Mouse (Mus musculus) kidney, adult 9 months (tissue): Measurements from ENCODE around the gene Cacna1i.

Experiments
- DNase-seq: peaks from one replicate; pipeline ENCODE4 v3.0.0; 2022

Cacna1i gene

GRCm38 (mm10) chr15:80277107-80277506, 9.9 kb upstream of the Cacna1i start:
- no peak for DNase-seq

GRCm38 (mm10) chr15:80277625-80278024, 9.4 kb upstream of the Cacna1i start:
- peak; percentile 40 for DNase-seq

DNA sequence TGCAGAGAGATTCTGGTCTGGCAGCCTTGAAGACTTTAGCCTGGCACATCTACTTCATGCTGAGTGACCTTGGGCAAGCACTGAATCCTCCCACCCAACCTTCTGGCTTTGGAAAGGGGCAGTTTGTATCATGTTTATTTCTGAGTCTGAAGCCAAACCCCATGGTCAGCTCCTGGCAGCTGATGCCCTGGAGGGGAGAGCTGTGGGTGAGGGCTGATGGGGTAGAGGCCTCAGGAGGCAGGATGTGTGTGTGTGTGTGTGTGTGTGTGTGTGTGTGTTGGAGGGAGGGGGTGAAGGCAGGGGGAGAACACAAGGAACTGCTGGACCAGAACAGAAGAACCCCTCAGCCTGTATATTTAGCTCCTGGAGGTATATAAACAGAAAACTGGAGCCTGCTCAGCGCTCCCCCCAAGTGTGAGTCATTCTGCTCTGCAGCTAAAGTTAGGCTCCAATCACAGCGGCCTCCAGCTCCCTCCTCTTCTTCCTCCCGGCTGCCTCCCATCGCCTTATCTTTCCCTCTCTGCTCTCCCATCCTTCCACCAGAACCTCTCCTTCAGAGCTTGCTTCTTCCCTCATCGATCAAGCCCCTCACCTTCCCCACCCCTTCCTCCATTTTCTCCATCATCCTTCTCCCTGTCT, 8.8 kb upstream of the Cacna1i start:
- no peak for DNase-seq

GRCm38 (mm10) chr15:80279053-80279452, 8.0 kb upstream of the Cacna1i start:
- DNase-seq: no peak

GRCm38 (mm10) chr15:80280646-80281045, 6.4 kb upstream of the Cacna1i start:
- DNase-seq: peak; percentile 45

GRCm38 (mm10) chr15:80288036-80288435, 998 bp downstream of the Cacna1i start:
- DNase-seq: no peak

- DNase-seq: peak; percentile 77
Measured at GRCm38 (mm10) chr15:80289436-80289835, 2.4 kb downstream of the Cacna1i start.

GRCm38 (mm10) chr15:80297146-80297545, 10.1 kb downstream of the Cacna1i start:
- no peak for DNase-seq

DNA sequence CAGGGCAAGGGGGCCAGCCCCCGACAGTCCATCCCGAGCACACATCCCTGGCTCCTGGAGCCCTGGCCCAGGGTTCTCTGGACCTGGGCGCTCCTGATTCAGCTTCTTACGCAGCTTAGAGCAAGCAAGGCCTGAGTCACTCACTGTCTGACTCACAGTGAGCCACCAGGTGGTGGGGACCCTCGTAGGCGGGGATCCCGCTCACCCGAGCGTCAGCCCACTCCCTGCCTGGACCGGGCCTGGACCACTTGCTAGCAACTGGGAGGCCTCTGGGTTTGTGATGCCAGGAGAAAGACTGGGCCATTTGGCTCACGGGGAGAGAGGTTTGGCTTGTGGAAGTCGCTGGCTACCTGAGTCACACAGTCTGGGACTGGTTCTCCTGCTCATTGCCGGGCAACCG, 16.7 kb downstream of the Cacna1i start:
- no peak for DNase-seq

- DNase-seq: no peak
Measured at GRCm38 (mm10) chr15:80304188-80304587, 17.1 kb downstream of the Cacna1i start.

- DNase-seq: no peak
Measured at GRCm38 (mm10) chr15:80306146-80306545, 19.1 kb downstream of the Cacna1i start.

DNA sequence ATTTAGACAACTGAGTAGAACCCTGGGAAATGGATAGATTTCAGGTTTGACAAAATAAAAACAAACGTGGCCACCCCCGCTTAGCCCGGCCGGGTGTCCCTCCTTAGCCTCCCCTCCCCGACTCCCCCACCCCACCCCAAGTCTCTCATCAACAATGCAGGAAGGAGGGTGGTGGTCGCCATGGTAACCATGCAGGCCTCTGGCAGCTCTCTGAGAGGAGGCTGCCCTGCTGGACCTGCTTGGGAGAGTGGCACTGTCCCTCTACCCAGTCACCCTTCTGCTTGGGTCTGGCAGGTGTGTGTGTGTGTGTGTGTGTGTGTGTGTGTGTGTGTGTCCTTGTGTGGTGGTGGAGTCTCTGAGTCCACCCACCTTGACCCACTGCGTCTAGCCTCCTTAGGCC, 27.7 kb downstream of the Cacna1i start:
- no peak for DNase-seq

DNA sequence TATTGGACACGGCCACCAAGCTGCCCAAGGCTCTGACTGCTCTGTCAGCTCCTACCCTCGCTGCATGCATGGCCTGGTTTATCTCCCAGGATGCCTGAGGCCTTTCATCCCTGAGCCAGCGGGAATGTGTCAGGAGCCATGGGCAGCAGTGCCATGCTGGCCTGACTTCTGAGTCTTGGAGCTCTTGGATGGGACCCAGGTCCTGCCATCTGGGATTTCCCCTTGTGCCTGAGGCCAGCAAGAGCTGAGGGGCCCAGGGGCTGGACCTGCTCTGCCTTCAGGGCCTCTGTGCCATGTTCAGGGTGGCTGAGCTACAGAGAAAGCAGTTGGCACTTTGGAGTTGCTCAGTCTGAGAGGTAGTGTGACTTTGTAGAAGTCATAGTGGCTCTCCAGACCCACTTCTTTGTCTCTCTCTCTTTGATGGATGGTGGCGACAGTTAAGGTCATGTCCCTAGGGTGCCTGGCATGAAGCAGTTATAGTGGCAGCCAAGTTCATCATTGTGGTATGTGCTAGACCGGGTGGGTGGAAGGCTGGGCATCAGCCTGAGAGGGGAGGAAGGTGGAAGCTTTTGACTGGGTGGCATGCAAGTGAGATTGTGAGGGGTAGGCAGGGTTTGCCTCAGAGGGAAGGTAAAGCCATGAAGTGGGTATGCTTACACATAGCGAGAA, 30.1 kb downstream of the Cacna1i start:
- no peak for DNase-seq

DNA sequence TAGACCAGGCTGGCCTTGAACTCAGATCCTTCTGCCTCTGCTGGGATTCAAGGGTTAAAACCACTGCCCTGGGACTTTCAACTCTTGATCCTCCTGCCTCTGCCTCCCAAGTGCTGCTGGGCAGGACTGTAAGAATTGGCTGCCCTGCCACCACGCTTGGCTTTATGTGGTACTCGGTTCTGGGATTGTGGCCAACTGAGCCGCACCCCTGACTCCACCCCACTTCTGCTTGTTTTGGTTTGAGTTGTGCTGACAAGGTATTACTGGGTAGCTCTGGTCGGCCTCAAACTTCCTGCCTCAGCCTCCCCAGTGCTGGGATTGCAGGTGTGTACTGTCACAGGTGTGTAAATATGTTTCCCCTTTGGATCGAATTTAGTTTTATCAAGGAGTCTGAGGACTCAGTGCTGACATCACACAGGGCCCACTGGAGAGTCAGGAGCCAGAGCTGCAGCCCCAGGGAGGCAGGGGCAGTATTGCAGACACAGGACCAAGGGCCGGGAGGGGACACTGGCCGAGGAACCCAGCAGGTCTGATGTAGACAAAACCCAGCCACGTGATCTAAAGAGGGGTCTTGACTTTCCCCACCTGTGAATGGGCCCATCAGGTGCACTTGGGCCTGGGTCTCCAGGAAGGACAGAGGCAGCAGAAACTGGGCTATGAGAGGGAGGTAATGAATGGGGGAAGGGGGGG, 30.9 kb downstream of the Cacna1i start:
- peak; percentile 42 for DNase-seq

- peak; percentile 38 for DNase-seq
Measured at GRCm38 (mm10) chr15:80318543-80319255, 31.7 kb downstream of the Cacna1i start.

- DNase-seq: no peak
Measured at GRCm38 (mm10) chr15:80319315-80319714, 32.3 kb downstream of the Cacna1i start.

DNA sequence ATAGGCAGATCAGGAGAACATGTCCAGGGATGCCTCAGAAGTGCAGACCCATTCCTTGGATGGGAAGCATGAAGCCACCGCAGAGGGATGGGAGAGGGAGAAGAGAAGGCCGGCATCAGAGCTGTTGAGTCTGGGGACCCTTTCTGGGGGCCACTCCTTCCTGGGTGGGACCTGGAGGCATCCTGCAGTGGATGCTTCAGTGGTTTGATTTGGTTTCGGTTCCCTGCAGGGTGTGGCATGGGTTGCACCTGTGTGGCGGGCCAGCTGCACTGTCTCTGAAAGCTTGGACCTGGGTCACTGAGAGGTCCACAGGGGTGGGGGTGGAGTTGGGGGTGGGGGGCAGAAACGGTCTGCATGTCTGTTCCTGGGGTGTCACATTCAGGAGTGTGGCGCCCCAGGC, 32.9 kb downstream of the Cacna1i start:
- DNase-seq: no peak

DNA sequence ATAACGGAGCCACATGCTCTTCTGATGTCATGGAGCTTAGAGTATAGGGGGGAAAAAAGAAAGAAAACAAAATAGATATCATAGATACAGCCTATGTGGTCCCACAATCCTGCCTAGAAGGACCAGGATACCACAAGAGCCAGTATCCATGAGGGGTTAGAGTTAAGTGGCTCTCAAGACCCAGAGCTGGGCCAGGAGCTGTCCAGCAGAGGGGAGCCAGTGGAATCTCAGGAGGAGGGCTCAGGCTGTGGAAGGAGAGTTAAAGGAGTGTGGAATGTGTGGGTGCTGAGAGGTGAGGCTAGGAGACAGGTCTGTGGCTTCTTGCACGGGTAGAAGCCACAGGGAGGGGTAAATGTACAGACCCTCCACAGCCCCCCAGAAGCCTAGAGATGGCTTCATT, 38.2 kb downstream of the Cacna1i start:
- DNase-seq: no peak

DNA sequence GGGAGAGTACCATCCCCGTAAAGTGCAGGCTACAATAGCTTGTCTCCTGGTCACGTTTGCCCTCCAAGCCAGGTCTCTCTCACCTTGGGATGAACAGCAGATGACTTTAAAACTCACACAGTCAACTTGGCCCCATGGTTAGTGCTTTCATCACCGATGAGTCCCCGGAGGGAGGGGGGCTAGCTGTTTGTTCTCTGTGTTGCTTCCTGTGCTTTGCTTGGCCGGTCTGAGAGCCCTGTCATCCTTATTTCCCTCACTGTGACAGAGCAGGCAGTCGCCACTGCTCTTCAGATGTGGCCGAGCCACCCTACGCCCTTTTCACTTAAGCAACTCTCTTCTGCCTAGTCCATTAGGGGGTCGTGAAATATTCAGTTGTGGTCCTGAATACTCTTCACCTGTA, 38.7 kb downstream of the Cacna1i start:
- no peak for DNase-seq

DNA sequence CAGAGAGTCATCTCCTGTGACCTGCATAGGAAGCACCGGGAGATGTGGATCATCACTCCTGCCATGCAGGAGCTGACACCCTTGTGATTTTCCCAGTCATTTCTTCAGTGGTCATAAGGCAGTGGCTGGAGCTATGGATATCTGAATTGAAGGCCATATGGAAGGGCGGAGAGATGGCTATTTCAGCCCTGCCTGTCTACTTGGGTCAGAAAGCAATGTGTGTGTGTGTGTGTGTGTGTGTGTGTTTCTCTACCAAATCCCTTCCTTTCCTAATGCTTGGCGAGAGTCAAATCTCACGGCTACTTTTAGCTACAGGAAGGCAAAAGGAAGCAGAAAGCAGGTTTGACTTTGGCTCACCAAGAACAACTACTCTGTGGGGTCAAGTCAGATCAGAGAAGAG, 39.9 kb downstream of the Cacna1i start:
- DNase-seq: no peak

GRCm38 (mm10) chr15:80327743-80328540, 40.9 kb downstream of the Cacna1i start:
- DNase-seq: no peak

GRCm38 (mm10) chr15:80330276-80330675, 43.2 kb downstream of the Cacna1i start:
- DNase-seq: no peak

DNA sequence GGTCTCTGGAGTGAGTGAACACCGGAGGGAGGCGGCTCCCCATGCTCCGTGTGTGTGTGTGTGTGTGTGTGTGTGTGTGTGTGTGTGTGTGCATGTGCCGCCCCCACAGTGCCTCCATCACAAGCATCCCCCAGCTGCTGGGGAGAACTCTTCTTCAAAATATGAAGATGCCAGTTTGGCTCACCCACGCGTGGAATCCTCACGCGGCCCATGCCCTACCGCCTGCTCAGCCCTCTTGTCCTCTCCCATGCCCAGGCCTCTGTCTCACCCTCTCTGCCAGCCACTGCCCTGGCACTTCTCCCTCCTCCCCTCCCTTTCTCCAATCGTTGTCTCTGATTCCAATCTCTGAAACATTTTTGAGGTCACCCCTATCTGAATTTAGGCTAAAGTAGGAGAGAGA, 47.7 kb downstream of the Cacna1i start:
- no peak for DNase-seq
